Comparison of ENCODE assay signal across 7 mouse cellular contexts in genomic region chr13:94116705-94117410, GRCm38 (mm10). TPM values are rescaled to one million over a fixed set of nuclear protein-coding genes. Genes with fewer than 3 reads are reported as not detected.
DNase-seq lines count a peak whose midpoint lies in the region; ATAC-seq lines count a peak whose summit lies in the region.

No protein-coding gene starts in this region.

- H3K9ac ChIP-seq in midbrain, embryonic 13.5 days (replicated peaks): no peak overlapping the region

- no peaks in the 10 kb centered on the region; the same call in 1 of the 2 replicates for H3K9me3 ChIP-seq in midbrain, embryonic 13.5 days

- DNase-seq in left cerebral cortex, adult 11 months (ENCODE audit: low spot score): peak; percentile 37
- no peak for DNase-seq in left cerebral cortex, postnatal 4 days
- peak; percentile 61 to 62 for DNase-seq in adrenal gland, postnatal 36 days
- peak; percentile 72 for DNase-seq in forelimb bud, embryonic 11.5 days (ENCODE audit: low read depth, low spot score)
- no peak for DNase-seq in gastrocnemius, postnatal 10 days

- no peaks in the 10 kb centered on the region for H3K27me3 ChIP-seq in midbrain, embryonic 13.5 days

- no peak overlapping the region; the same call in 1 of the 2 replicates for H3K4me3 ChIP-seq in macrophage (ENCODE audit: inconsistent target)
- no peak overlapping the region for H3K4me3 ChIP-seq in midbrain, embryonic 13.5 days (replicated peaks)

- intact Hi-C loops in left cerebral cortex, postnatal 4 days (cut with DNase I): no loop called here

- WGBS in macrophage (ENCODE audit: missing documents): 17% methylated on average over 13 of the region's 13 CpGs
- WGBS in midbrain, embryonic 13.5 days: 84% methylated on average over 13 of the region's 13 CpGs

- no peak overlapping the region for H3K4me2 ChIP-seq in midbrain, embryonic 13.5 days (replicated peaks)

- no peaks in the 10 kb centered on the region for H3K36me3 ChIP-seq in macrophage (ENCODE audit: inconsistent target)
- no peaks in the 10 kb centered on the region for H3K36me3 ChIP-seq in midbrain, embryonic 13.5 days

- peak overlapping the region; percentile 13; the same call in 1 of the 2 replicates for H3K27ac ChIP-seq in macrophage
- H3K27ac ChIP-seq in midbrain, embryonic 13.5 days: no peak overlapping the region

- H3K4me1 ChIP-seq in midbrain, embryonic 13.5 days (replicated peaks): no peaks in the 10 kb centered on the region

- no peak for ATAC-seq in midbrain, embryonic 13.5 days

- H3K79me2 ChIP-seq in macrophage (ENCODE audit: inconsistent target): no peaks in the 10 kb centered on the region

RNA-seq across cellular contexts. Expression of gene Lhfpl2, which starts 59.3 kb away (rescaled TPM):
- total RNA-seq in left cerebral cortex, postnatal 4 days (2021): 10 to 100 TPM; 23.1 to 26.7 TPM
- total RNA-seq in adrenal gland, postnatal 36 days (2021): 10 to 100 TPM; 32.3 to 35.3 TPM
- total RNA-seq in macrophage (2018; cell fraction: chromatin; rRNA removed): 100 to 1,000 TPM in 5 of 26 experiments, 10 to 100 TPM in 19, 1 to 10 TPM in 2; 4.9 to 310 (median 44.4) TPM
- 100 to 1,000 TPM in 12 of 26 experiments, 10 to 100 TPM in 14; 36.5 to 198 (median 70.7) TPM for total RNA-seq in macrophage (2018; cell fraction: cytosol; rRNA removed)
- 100 to 1,000 TPM in 11 of 26 experiments, 10 to 100 TPM in 15; 16.9 to 315 (median 82.9) TPM for total RNA-seq in macrophage (2018; cell fraction: nucleus; rRNA removed)
- 110 to 144 TPM (median 137 TPM) in 3 replicates for polyA plus RNA-seq in macrophage (2018)
- total RNA-seq in gastrocnemius, postnatal 10 days (2021): 10 to 100 TPM; 31.9 to 38.6 TPM
- 10.1 and 11.9 TPM in 2 replicates for polyA plus RNA-seq in midbrain, embryonic 13.5 days (2015; fragmentation: Nextera tagmentation; extraction: Ambion mirVana)

Comparison
In these comparisons a context has a peak if more than half of its experiments do, and no peak if none do; other contexts are left out.
1. DNase-seq: peak in left cerebral cortex, adult 11 months (single experiment), adrenal gland, postnatal 36 days (2 of 2) and forelimb bud, embryonic 11.5 days (single experiment); none in left cerebral cortex, postnatal 4 days (single experiment) and gastrocnemius, postnatal 10 days (single experiment).